Mouse (Mus musculus): ENCODE data around the gene Gabrg3. TPM values are rescaled to one million over a fixed set of nuclear protein-coding genes. Genes with fewer than 3 reads are reported as not detected.

The Gabrg3 gene
- polyA plus RNA-seq, 1 experiment, result not detected

DNA sequence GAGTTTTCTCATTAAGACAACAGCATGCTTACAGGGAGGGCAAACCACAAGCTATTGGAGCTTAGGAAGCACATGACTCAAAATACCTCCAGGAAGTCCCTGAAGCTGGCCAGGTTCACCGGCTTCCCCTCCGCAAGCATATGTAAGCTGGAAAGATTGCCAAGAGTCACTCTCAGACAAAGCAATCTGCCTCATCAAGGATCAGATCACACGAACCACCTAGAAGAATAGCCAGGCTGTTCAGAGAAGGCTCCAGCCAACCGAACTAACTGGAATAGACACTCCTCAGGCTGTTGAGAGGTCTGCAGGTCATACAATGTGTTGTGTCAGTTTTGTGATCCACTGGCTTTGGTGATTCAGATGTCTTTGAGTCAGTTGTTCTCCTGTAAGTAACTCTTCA lies 24.2 kb upstream of the Gabrg3 start:
- H3ac ChIP-seq (ENCODE audit: control insufficient read depth, insufficient read length, low read depth), result no peak overlapping the region
- TF ChIP-seq MAX (IDR thresholded peaks at IDR 0.05), result no peak
- TF ChIP-seq CTCF (IDR thresholded peaks at IDR 0.05; ENCODE audit: control insufficient read depth, insufficient read depth, insufficient read length), result no peak
- no peak for TF ChIP-seq MYOG (IDR thresholded peaks at IDR 0.05; ENCODE audit: control insufficient read depth, extremely low read depth, insufficient read length)
- no peaks in the 10 kb centered on the region for H3K79me3 ChIP-seq (ENCODE audit: low read depth)
- no peaks in the 10 kb centered on the region for H3K27me3 ChIP-seq (ENCODE audit: control insufficient read depth, insufficient read depth, insufficient read length)
- no peaks in the 10 kb centered on the region for H3K36me3 ChIP-seq (ENCODE audit: control insufficient read depth, insufficient read depth)
- H3K79me2 ChIP-seq (ENCODE audit: control insufficient read depth, insufficient read depth), result no peaks in the 10 kb centered on the region
- H3K4me3 ChIP-seq (ENCODE audit: insufficient read depth, poor library complexity, severe bottlenecking), result no peak overlapping the region

- H3K79me3 ChIP-seq (ENCODE audit: low read depth), result no peaks in the 10 kb centered on the region
- no peak overlapping the region for H3ac ChIP-seq (ENCODE audit: control insufficient read depth, insufficient read length, low read depth)
- H3K27me3 ChIP-seq (ENCODE audit: control insufficient read depth, insufficient read depth, insufficient read length), result no peaks in the 10 kb centered on the region
- H3K36me3 ChIP-seq (ENCODE audit: control insufficient read depth, insufficient read depth), result no peaks in the 10 kb centered on the region
- TF ChIP-seq CEBPB (IDR thresholded peaks at IDR 0.05; ENCODE audit: low read depth), result no peak
- TF ChIP-seq MYOD1 (IDR thresholded peaks at IDR 0.05; ENCODE audit: control insufficient read depth, insufficient read length, low read depth), result no peak
- TF ChIP-seq MYOG (IDR thresholded peaks at IDR 0.05; ENCODE audit: control insufficient read depth, extremely low read depth, insufficient read length), result no peak
- no peak for TF ChIP-seq FOSL1 (IDR thresholded peaks at IDR 0.05; ENCODE audit: insufficient read depth, low read length, poor library complexity, severe bottlenecking)
- TF ChIP-seq MAX (IDR thresholded peaks at IDR 0.05), result no peak
- TF ChIP-seq USF1 (IDR thresholded peaks at IDR 0.05; ENCODE audit: low read depth), result no peak
- TF ChIP-seq CTCF (IDR thresholded peaks at IDR 0.05; ENCODE audit: control insufficient read depth, insufficient read depth, insufficient read length), result no peak
- H3K79me2 ChIP-seq (ENCODE audit: control insufficient read depth, insufficient read depth), result no peaks in the 10 kb centered on the region
- no peak overlapping the region for H3K4me3 ChIP-seq (ENCODE audit: insufficient read depth, poor library complexity, severe bottlenecking)
Measured at GRCm38 (mm10) chr7:57393551-57393950, 6.6 kb upstream of the Gabrg3 start.

GRCm38 (mm10) chr7:57390046-57390445 lies 3.1 kb upstream of the Gabrg3 start:
- H3K4me3 ChIP-seq (ENCODE audit: insufficient read depth, poor library complexity, severe bottlenecking), result no peak overlapping the region
- TF ChIP-seq MAX (IDR thresholded peaks at IDR 0.05), result no peak
- no peak for TF ChIP-seq MYOD1 (IDR thresholded peaks at IDR 0.05; ENCODE audit: control insufficient read depth, insufficient read length, low read depth)
- no peak for TF ChIP-seq FOSL1 (IDR thresholded peaks at IDR 0.05; ENCODE audit: insufficient read depth, low read length, poor library complexity, severe bottlenecking)
- TF ChIP-seq USF1 (IDR thresholded peaks at IDR 0.05; ENCODE audit: low read depth), result no peak
- no peak for TF ChIP-seq CEBPB (IDR thresholded peaks at IDR 0.05; ENCODE audit: low read depth)
- no peak for TF ChIP-seq CTCF (IDR thresholded peaks at IDR 0.05; ENCODE audit: control insufficient read depth, insufficient read depth, insufficient read length)
- TF ChIP-seq MYOG (IDR thresholded peaks at IDR 0.05; ENCODE audit: control insufficient read depth, extremely low read depth, insufficient read length), result no peak
- no peak overlapping the region for H3ac ChIP-seq (ENCODE audit: control insufficient read depth, insufficient read length, low read depth)
- no peaks in the 10 kb centered on the region for H3K79me3 ChIP-seq (ENCODE audit: low read depth)
- no peaks in the 10 kb centered on the region for H3K27me3 ChIP-seq (ENCODE audit: control insufficient read depth, insufficient read depth, insufficient read length)
- H3K79me2 ChIP-seq (ENCODE audit: control insufficient read depth, insufficient read depth), result no peaks in the 10 kb centered on the region
- H3K36me3 ChIP-seq (ENCODE audit: control insufficient read depth, insufficient read depth), result no peaks in the 10 kb centered on the region

DNA sequence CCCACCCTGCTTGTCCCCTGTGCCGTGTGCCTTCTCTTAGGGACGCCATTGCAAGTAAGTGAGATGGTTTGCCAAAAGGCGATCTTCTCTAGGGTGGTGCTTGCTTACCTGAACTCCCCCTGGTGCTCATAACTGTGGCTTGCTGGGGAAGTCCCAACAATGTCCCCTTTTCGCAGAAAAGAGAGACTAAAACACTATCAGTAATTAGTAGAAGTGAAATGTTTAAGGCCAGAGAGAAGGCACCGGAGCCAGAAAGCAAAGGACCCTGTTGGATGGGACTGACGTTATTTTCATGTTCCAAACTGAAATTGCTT lies 310 bp upstream of the Gabrg3 start:
- no peaks in the 10 kb centered on the region for H3K79me2 ChIP-seq (ENCODE audit: control insufficient read depth, insufficient read depth)
- no peaks in the 10 kb centered on the region for H3K27me3 ChIP-seq (ENCODE audit: control insufficient read depth, insufficient read depth, insufficient read length)
- no peak overlapping the region for H3K4me3 ChIP-seq (ENCODE audit: insufficient read depth, poor library complexity, severe bottlenecking)
- TF ChIP-seq MAX (IDR thresholded peaks at IDR 0.05) (no peak), MYOG (IDR thresholded peaks at IDR 0.05; ENCODE audit: control insufficient read depth, extremely low read depth, insufficient read length) (no peak), MYOD1 (IDR thresholded peaks at IDR 0.05; ENCODE audit: control insufficient read depth, insufficient read length, low read depth) (no peak), USF1 (IDR thresholded peaks at IDR 0.05; ENCODE audit: low read depth) (no peak), FOSL1 (IDR thresholded peaks at IDR 0.05; ENCODE audit: insufficient read depth, low read length, poor library complexity, severe bottlenecking) (no peak), CTCF (IDR thresholded peaks at IDR 0.05; ENCODE audit: control insufficient read depth, insufficient read depth, insufficient read length) (no peak), CEBPB (IDR thresholded peaks at IDR 0.05; ENCODE audit: low read depth) (no peak)
- H3ac ChIP-seq (ENCODE audit: control insufficient read depth, insufficient read length, low read depth), result no peak overlapping the region
- H3K79me3 ChIP-seq (ENCODE audit: low read depth), result no peaks in the 10 kb centered on the region
- H3K36me3 ChIP-seq (ENCODE audit: control insufficient read depth, insufficient read depth), result no peaks in the 10 kb centered on the region

DNA sequence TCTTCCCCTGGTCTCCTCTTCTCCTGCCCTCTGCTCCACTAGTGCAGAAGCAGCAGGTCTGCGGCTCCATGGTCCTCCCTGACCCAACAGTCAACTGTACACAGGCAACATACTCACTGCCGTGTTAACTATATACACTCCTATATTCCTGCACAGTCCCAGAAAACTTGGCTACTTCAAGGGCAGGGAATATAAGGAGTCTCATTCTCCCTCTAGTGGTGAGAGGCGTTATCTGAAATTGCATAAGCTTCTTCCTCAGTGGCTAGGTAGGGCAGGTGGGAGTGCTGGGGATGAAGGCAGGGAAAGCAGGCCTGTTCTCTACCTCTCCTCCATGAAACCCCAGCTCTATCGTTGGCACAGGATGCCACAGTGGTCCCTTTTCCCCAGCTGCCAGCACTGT lies 2.9 kb downstream of the Gabrg3 start:
- Histone ChIP-seq H3K27me3 (ENCODE audit: control insufficient read depth, insufficient read depth, insufficient read length) (no peaks in the 10 kb centered on the region), H3ac (ENCODE audit: control insufficient read depth, insufficient read length, low read depth) (no peak overlapping the region), H3K79me3 (ENCODE audit: low read depth) (no peaks in the 10 kb centered on the region), H3K36me3 (ENCODE audit: control insufficient read depth, insufficient read depth) (no peaks in the 10 kb centered on the region), H3K79me2 (ENCODE audit: control insufficient read depth, insufficient read depth) (no peaks in the 10 kb centered on the region), H3K4me3 (ENCODE audit: insufficient read depth, poor library complexity, severe bottlenecking) (no peak overlapping the region)
- TF ChIP-seq MAX (IDR thresholded peaks at IDR 0.05), result no peak
- TF ChIP-seq CEBPB (IDR thresholded peaks at IDR 0.05; ENCODE audit: low read depth), result no peak
- no peak for TF ChIP-seq FOSL1 (IDR thresholded peaks at IDR 0.05; ENCODE audit: insufficient read depth, low read length, poor library complexity, severe bottlenecking)
- no peak for TF ChIP-seq MYOG (IDR thresholded peaks at IDR 0.05; ENCODE audit: control insufficient read depth, extremely low read depth, insufficient read length)
- TF ChIP-seq USF1 (IDR thresholded peaks at IDR 0.05; ENCODE audit: low read depth), result no peak
- no peak for TF ChIP-seq CTCF (IDR thresholded peaks at IDR 0.05; ENCODE audit: control insufficient read depth, insufficient read depth, insufficient read length)
- TF ChIP-seq MYOD1 (IDR thresholded peaks at IDR 0.05; ENCODE audit: control insufficient read depth, insufficient read length, low read depth), result no peak

- Histone ChIP-seq H3K36me3 (ENCODE audit: control insufficient read depth, insufficient read depth) (no peaks in the 10 kb centered on the region), H3K79me3 (ENCODE audit: low read depth) (no peaks in the 10 kb centered on the region), H3K4me3 (ENCODE audit: insufficient read depth, poor library complexity, severe bottlenecking) (no peak overlapping the region), H3K79me2 (ENCODE audit: control insufficient read depth, insufficient read depth) (no peaks in the 10 kb centered on the region), H3K27me3 (ENCODE audit: control insufficient read depth, insufficient read depth, insufficient read length) (no peaks in the 10 kb centered on the region), H3ac (ENCODE audit: control insufficient read depth, insufficient read length, low read depth) (no peak overlapping the region)
- no peak for TF ChIP-seq USF1 (IDR thresholded peaks at IDR 0.05; ENCODE audit: low read depth)
- TF ChIP-seq MYOD1 (IDR thresholded peaks at IDR 0.05; ENCODE audit: control insufficient read depth, insufficient read length, low read depth), result no peak
- no peak for TF ChIP-seq MAX (IDR thresholded peaks at IDR 0.05)
- no peak for TF ChIP-seq CEBPB (IDR thresholded peaks at IDR 0.05; ENCODE audit: low read depth)
- TF ChIP-seq CTCF (IDR thresholded peaks at IDR 0.05; ENCODE audit: control insufficient read depth, insufficient read depth, insufficient read length), result no peak
- TF ChIP-seq FOSL1 (IDR thresholded peaks at IDR 0.05; ENCODE audit: insufficient read depth, low read length, poor library complexity, severe bottlenecking), result no peak
- TF ChIP-seq MYOG (IDR thresholded peaks at IDR 0.05; ENCODE audit: control insufficient read depth, extremely low read depth, insufficient read length), result no peak
Measured at GRCm38 (mm10) chr7:57366013-57366390, 21.0 kb downstream of the Gabrg3 start.

Data from C2C12 (cell line).